Mouse (Mus musculus) hindbrain, embryonic 11.5 days (tissue): ENCODE measurements around the gene Gm4553. TPM values are rescaled to one million over a fixed set of nuclear protein-coding genes. Genes with fewer than 3 reads are reported as not detected.
A peak's percentile ranks its signal among the peaks of the same experiment; 100 is the strongest.
"Not testable (repeated sequence)": the region's sequence is repeated elsewhere in the genome, so short reads cannot be mapped to it uniquely, and the experiment has no call there.

ENCODE experiments used
- ATAC-seq: fragments of 200-750 bp; cut with Nextera tagmentation; 2 replicates; pipeline ENCODE4 v1.8.0; 2017; ENCODE audit warnings: mild to moderate bottlenecking, moderate TSS enrichment, moderate library complexity; ENCODE audit not compliant: low FRiP score
- DNase-seq: peaks from one replicate; pipeline ENCODE4 v3.0.0-alpha.2; 2015; ENCODE audit warnings: low spot score
- H3K27ac ChIP-seq: fragments of 300-500 bp; sonication (generic); 2 replicates; pipeline ENCODE4 v1.5.1; 2014; ENCODE audit warnings: mild to moderate bottlenecking, low read depth, low read length
- H3K27me3 ChIP-seq: fragments of 300-500 bp; sonication (generic); 2 replicates; pipeline ENCODE4 v1.6.1; 2014; ENCODE audit warnings: mild to moderate bottlenecking, low read length, moderate library complexity, mixed read lengths; ENCODE audit not compliant: control insufficient read depth, insufficient read depth
- H3K36me3 ChIP-seq: fragments of 300-500 bp; sonication (generic); 2 replicates; pipeline ENCODE4 v1.6.1; 2014; ENCODE audit warnings: mild to moderate bottlenecking, low read length, moderate library complexity, mixed read lengths; ENCODE audit not compliant: control insufficient read depth, insufficient read depth
- H3K4me1 ChIP-seq: fragments of 300-500 bp; sonication (generic); replicated peaks from 2 replicates; pipeline ENCODE4 v1.6.1; 2014; ENCODE audit warnings: low read length, mixed read lengths; ENCODE audit not compliant: control insufficient read depth, insufficient read depth
- H3K4me2 ChIP-seq: fragments of 300-500 bp; sonication (generic); replicated peaks from 2 replicates; pipeline ENCODE4 v1.6.1; 2014; ENCODE audit warnings: mild to moderate bottlenecking, low read depth, low read length
- H3K4me3 ChIP-seq: fragments of 300-500 bp; sonication (generic); 2 replicates; pipeline ENCODE4 v1.5.1; 2014; ENCODE audit warnings: low read depth, low read length
- H3K9ac ChIP-seq: fragments of 300-500 bp; sonication (generic); 2 replicates; pipeline ENCODE4 v1.6.1; 2014; ENCODE audit warnings: low read depth, low read length
- H3K9me3 ChIP-seq: fragments of 300-500 bp; sonication (generic); 2 replicates; pipeline ENCODE4 v1.6.1; 2016; ENCODE audit warnings: low read length; ENCODE audit not compliant: control insufficient read depth
- WGBS: fragments of 180-500 bp; shearing (Covaris S2); extraction: QIAGEN DNeasy Blood & Tissue Kit; methylation state at CpG from one replicate; pipeline ENCODE4 v1.1.7; 2014; 5-methylcytosine and 5-hydroxymethylcytosine counted together
- polyA plus RNA-seq: library from polyadenylated mRNA; unstranded; fragments of >200 nt; fragmentation: Nextera tagmentation; extraction: Ambion mirVana; gene quantifications from 2 replicates; pipeline ENCODE4 v1.2.1, GENCODE M21; 2014

The Gm4553 gene
- polyA plus RNA-seq, 1 experiment from 2014 or later: not detected

DNA sequence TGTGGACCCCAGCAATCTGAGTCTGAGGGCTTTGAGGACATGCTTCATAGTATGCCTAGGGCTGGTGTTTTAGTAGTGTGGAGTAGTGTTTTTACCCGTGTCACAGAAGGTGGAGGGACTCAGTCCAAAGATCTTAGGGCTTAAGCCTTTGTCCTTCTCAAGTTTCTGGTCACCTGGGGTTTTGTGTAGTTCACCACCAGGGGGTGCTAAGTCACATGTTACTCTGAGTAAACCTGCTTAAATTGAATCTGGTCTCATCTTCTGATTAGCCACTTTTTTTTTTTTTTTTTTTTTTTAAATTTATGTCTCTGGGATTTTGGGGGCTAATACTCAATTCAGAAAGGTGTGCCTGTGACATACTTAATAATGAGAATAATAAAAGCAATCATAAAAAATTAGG, 19.5 kb downstream of the Gm4553 start:
- ATAC-seq: no peak
- WGBS: 0% methylated on average over 1 of the region's 1 CpGs
- H3K4me3 ChIP-seq: no peak overlapping the region

GRCm38 (mm10) chr7:142145413-142145940, 20.1 kb downstream of the Gm4553 start:
- Histone ChIP-seq H3K9me3 (no peaks in the 10 kb centered on the region), H3K4me3 (no peak overlapping the region), H3K4me1 (no peaks in the 10 kb centered on the region), H3K36me3 (no peaks in the 10 kb centered on the region), H3K27me3 (no peaks in the 10 kb centered on the region), H3K9ac (no peak overlapping the region), H3K4me2 (no peak overlapping the region), H3K27ac (no peak overlapping the region)
- 57% methylated on average over 4 of the region's 4 CpGs for WGBS
- DNase-seq (no peak), ATAC-seq (no peak)

More for the DNA sequence above, 19.5 kb downstream of the Gm4553 start:
- Histone ChIP-seq H3K9me3 (no peaks in the 10 kb centered on the region), H3K27ac (no peak overlapping the region), H3K4me2 (no peak overlapping the region), H3K27me3 (no peaks in the 10 kb centered on the region), H3K36me3 (no peaks in the 10 kb centered on the region), H3K9ac (no peak overlapping the region), H3K4me1 (no peaks in the 10 kb centered on the region)
- peak; percentile 75 for DNase-seq

GRCm38 (mm10) chr7:142144507-142144906, 21.0 kb downstream of the Gm4553 start, which contains the start of gene Gm45337:
Gene Gm45337 (minus strand): TSS chr7:142144607.
- Histone ChIP-seq H3K27ac (no peak within 1 kb of the TSS), H3K4me1 (no peaks in the 10 kb centered on the region), H3K4me3 (no peak within 1 kb of the TSS), H3K9me3 (no peaks in the 10 kb centered on the region), H3K36me3 (no peaks in the 10 kb centered on the region), H3K9ac (no peak within 1 kb of the TSS), H3K27me3 (no peaks in the 10 kb centered on the region), H3K4me2 (no peak within 1 kb of the TSS)
- no peak for ATAC-seq
- DNase-seq: no peak
- 75% methylated on average over 1 of the region's 1 CpGs for WGBS

GRCm38 (mm10) chr7:142143506-142144010, 22.0 kb downstream of the Gm4553 start:
- not testable (repeated sequence) for H3K27me3 ChIP-seq, H3K27ac ChIP-seq, H3K4me1 ChIP-seq, H3K4me2 ChIP-seq, DNase-seq, H3K36me3 ChIP-seq, H3K9ac ChIP-seq, ATAC-seq, H3K9me3 ChIP-seq, H3K4me3 ChIP-seq
- WGBS: 61% methylated on average over 1 of the region's 1 CpGs

DNA sequence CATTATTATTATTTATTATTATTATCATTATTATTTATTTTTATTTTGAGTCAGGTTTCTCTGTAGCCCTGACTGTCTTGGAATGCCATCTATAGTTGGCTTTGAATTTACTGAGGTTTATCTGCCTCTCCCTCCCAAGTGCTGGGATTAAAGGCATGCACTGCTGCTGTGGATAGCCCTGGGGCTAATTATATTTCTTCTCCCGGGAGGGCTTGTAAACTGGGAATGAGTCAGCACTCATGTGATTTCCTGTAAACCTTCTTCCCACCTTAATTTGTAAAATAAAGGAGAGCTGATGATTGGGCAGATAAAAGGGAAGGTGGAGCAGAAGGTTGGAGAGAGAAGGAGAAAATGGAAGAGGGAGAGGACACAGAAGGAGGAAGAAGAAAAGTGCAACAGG, 24.8 kb downstream of the Gm4553 start:
- H3K27ac ChIP-seq: no peak overlapping the region
- H3K27me3 ChIP-seq: no peaks in the 10 kb centered on the region
- no peak overlapping the region for H3K9ac ChIP-seq
- WGBS: 61% methylated on average over 1 of the region's 1 CpGs
- no peak for ATAC-seq
- H3K9me3 ChIP-seq: no peaks in the 10 kb centered on the region
- DNase-seq: no peak
- no peaks in the 10 kb centered on the region for H3K4me1 ChIP-seq
- H3K4me3 ChIP-seq: no peak overlapping the region
- H3K4me2 ChIP-seq: no peak overlapping the region
- H3K36me3 ChIP-seq: no peaks in the 10 kb centered on the region

GRCm38 (mm10) chr7:142135934-142136333, 29.6 kb downstream of the Gm4553 start, which contains the start of gene Gm39115:
Gene Gm39115 (minus strand): TSS chr7:142136034.
- not testable (repeated sequence) for H3K4me2 ChIP-seq, H3K36me3 ChIP-seq, H3K4me1 ChIP-seq, H3K27ac ChIP-seq, H3K9ac ChIP-seq, H3K27me3 ChIP-seq, DNase-seq, H3K9me3 ChIP-seq, H3K4me3 ChIP-seq, ATAC-seq
- WGBS: 54% methylated on average over 2 of the region's 2 CpGs

DNA sequence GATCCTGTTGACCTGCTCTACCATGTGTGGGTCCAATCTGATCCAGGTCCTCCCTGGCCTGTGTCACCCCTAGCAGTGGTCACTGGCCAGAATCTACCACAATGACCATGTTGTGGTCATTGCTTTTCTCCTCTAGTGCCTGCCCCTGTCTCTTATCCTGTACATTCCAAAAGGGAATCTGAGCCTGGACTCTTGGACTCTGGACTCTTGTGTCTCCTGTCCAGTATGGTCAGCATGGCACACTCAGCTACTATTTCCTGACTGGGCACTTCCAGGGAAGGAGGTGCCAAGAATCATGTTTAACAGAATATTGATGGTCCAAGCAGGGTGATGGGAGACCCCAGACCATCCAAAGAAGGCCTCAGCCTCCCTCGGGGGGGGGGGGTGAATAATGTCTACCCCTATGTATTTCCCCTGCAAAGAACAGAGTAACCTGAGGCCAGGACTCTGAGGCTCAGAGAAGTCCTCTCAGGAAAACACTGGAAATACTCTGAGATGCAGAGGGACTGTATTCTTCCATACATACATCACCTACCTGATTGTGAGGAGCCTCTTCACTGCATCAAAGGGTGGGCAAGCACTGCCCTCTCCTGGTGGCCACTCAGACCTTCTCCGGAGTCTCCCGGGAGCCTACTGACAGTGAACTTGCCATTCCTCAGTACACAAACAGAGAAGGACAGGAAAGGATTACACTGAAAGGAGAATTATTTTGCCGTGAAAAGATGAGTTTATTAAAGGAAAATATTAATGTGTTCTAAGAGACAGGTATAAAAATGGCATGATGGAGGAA, 31.1 kb downstream of the Gm4553 start:
- H3K9me3 ChIP-seq: no peaks in the 10 kb centered on the region
- H3K4me3 ChIP-seq: no peak overlapping the region
- ATAC-seq (no peak), DNase-seq (peak; percentile 32)
- no peak overlapping the region for H3K9ac ChIP-seq
- no peak overlapping the region for H3K4me2 ChIP-seq
- H3K27me3 ChIP-seq: no peaks in the 10 kb centered on the region
- H3K27ac ChIP-seq: no peak overlapping the region
- no peaks in the 10 kb centered on the region for H3K4me1 ChIP-seq
- H3K36me3 ChIP-seq: no peaks in the 10 kb centered on the region
- 65% methylated on average over 4 of the region's 4 CpGs for WGBS

- no peaks in the 10 kb centered on the region for H3K36me3 ChIP-seq
- 68% methylated on average over 4 of the region's 4 CpGs for WGBS
- H3K4me1 ChIP-seq: no peaks in the 10 kb centered on the region
- H3K9ac ChIP-seq: no peak overlapping the region
- H3K27me3 ChIP-seq: no peaks in the 10 kb centered on the region
- H3K4me2 ChIP-seq: no peak overlapping the region
- no peak for ATAC-seq
- DNase-seq: no peak
- H3K4me3 ChIP-seq: no peak overlapping the region
- H3K9me3 ChIP-seq: no peaks in the 10 kb centered on the region
- no peak overlapping the region for H3K27ac ChIP-seq
Observed at GRCm38 (mm10) chr7:142128843-142129242, 36.7 kb downstream of the Gm4553 start.

GRCm38 (mm10) chr7:142120629-142121028, 44.9 kb downstream of the Gm4553 start, which contains the start of gene Gm45618:
Gene Gm45618 (minus strand): TSS chr7:142120729.
- H3K9ac ChIP-seq, H3K27ac ChIP-seq, ATAC-seq, H3K4me1 ChIP-seq, H3K4me2 ChIP-seq, H3K4me3 ChIP-seq, DNase-seq, H3K36me3 ChIP-seq, H3K27me3 ChIP-seq, H3K9me3 ChIP-seq: not testable (repeated sequence)
- WGBS: 100% methylated on average over 1 of the region's 1 CpGs
